Mouse (Mus musculus) gastrocnemius, postnatal 25 days (tissue): ENCODE measurements around the gene Tex22. TPM values are rescaled to one million over a fixed set of nuclear protein-coding genes. Genes with fewer than 3 reads are reported as not detected.

Source experiments
- DNase-seq: peaks from one replicate; pipeline ENCODE4 v3.0.0; 2022
- total RNA-seq, 2 experiments: library from RNA; stranded (reverse); gene quantifications; 1 replicate in 1 of 2; 2 replicates in 1 of 2; pipeline ENCODE4 v1.2.3; 2021

Gene Tex22
- total RNA-seq, 2 experiments from 2014 or later = not detected

DNA sequence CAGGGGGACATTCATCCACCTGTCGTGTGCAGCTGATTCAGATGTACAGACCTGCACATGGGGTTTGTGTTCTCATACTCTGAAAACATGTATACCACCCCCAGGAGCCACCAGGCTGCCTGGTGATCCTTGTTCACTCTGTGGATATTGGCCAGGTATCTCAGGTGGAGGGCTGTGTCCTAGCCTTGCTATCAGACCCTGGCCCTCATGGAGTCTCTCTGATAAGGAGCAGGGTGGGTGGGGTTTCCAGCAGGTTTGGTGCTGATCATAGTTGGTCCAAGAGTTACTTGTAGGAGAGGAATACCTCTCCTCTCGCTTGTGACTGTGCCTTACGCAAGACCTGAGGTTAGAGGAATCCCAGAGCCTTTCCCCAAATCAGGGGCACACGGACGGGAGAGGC lies 14.1 kb upstream of the Tex22 start:
- DNase-seq = no peak

DNA sequence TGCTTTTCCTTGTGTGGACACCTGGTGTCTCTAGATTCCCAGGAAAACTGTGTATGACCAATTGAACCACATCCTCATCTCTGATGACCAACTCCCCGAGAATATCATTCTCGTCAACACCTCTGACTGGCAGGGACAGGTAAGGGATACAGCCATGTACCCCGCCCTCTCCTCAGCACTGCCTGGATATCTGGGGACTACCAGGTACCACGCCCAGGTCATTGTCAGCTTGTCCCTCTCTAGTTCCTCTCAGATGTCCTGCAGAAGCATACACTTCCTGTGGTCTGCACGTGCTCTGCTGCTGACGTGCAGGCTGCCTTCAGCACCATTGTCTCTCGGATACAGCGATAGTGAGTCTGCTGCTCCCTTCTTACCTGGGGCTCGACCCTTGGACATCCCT lies 12.7 kb upstream of the Tex22 start:
- no peak for DNase-seq

DNA sequence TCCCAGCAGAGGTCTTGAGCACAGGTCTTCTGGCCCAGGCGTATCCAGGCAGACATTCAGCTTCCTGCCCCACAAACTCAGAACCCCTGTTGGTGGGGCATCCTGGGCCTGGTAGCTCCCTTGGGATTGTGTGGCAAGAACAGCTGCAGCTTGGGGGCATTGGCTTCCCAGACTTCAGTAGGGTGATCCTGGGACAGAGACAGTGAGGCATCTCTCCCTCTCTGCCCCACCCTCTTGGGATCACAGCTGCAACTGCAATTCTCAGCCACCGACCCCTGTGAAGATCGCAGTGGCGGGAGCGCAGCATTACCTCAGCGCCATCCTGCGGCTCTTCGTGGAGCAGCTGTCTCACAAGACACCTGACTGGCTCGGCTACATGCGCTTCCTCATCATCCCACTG lies 12.1 kb upstream of the Tex22 start:
- no peak for DNase-seq

DNA sequence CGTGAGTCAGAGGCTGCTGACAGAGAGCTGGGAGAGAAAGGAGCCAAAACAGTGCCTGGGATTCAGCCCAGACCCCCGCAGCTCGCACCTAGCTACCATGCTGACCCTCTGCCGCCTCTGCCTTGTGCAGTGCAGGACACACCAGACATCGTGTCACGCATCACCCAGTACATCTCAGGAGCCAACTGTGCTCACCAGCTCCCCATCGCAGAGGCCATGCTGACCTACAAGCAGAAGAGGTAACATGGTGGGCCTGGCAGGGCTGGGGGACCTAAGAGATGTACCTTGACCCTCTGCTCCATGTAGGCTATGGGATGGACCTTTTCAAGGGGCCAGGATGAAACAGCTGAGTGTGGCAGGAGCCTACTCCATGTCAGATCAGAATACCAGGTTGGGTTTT lies 10.6 kb upstream of the Tex22 start:
- no peak for DNase-seq

DNA sequence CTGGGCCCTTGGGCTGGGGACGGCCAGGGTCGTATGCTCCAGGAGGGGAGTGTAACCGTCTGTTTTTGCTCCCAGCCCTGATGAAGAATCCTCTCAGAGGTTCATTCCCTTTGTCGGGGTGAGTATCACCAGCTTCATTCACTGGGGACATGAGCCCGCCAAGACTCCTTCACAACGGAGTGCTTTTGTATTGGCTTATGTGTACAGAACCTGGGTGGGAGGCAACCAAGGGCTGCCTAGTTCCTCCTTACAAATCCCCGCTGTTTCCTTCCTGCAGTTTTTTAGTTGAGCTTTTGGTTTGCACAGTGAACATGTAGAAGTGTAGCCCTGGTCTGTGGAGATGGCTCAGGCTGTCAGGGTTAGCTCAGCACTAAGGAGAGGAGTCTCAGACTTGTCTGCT lies 6.3 kb upstream of the Tex22 start:
- DNase-seq = no peak

DNA sequence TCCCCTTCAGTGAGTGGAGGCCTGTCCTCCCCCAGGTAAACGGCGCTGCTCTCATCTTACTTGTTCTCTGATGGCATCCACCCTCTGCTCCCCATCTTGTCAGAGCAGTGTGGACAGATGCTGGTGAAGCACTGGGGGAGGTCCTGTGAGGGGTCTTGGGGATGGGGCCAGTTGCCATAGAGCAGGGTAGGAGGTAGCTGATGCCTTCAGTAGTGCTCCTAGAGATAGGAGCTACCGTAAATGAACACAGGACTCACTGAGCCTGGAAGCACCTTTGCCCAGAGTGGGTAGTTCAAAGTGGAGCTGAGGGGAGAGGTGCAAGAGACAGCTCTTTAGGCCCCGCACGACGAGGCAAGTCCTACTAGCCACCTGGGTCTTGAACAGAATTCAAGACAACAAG lies 4.9 kb upstream of the Tex22 start:
- no peak for DNase-seq

DNA sequence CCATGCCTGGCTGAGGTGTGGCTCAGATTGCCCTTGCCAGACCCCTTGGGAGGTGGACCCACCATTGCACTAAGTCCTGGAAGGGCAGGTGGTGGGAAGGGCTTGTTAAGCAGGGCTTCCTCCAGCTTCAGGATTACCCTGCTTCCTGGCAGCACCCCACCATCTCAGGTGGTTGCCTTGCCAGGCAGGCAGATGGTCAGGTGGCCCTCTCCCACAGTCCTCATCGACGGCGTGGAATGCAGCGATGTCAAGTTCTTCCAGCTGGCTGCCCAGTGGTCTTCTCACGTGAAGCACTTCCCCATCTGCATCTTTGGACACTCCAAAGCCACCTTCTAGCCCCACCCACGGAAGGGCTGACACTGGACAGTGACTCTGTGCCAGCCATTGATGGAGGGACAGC lies 3.0 kb upstream of the Tex22 start:
- no peak for DNase-seq

DNA sequence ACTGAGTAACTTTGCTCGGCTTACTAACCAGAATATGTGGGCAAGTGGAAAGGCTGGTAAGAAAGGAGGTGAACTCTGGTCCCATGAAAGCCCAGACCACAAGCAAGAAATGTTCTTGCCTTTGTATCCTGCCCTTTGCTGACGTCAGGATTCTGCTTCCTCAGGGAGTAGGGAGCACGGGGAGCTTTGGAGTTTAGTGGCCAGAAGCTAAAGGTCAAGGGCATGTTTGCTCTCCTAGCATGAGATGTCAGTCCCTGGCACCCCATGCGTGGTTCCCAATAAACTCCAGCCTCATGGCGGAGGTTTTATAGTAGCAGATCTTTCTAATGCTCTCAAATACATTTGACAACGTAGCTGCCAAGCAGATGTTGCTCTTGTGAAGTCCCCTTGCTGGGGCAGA lies 2.5 kb upstream of the Tex22 start:
- no peak for DNase-seq

DNA sequence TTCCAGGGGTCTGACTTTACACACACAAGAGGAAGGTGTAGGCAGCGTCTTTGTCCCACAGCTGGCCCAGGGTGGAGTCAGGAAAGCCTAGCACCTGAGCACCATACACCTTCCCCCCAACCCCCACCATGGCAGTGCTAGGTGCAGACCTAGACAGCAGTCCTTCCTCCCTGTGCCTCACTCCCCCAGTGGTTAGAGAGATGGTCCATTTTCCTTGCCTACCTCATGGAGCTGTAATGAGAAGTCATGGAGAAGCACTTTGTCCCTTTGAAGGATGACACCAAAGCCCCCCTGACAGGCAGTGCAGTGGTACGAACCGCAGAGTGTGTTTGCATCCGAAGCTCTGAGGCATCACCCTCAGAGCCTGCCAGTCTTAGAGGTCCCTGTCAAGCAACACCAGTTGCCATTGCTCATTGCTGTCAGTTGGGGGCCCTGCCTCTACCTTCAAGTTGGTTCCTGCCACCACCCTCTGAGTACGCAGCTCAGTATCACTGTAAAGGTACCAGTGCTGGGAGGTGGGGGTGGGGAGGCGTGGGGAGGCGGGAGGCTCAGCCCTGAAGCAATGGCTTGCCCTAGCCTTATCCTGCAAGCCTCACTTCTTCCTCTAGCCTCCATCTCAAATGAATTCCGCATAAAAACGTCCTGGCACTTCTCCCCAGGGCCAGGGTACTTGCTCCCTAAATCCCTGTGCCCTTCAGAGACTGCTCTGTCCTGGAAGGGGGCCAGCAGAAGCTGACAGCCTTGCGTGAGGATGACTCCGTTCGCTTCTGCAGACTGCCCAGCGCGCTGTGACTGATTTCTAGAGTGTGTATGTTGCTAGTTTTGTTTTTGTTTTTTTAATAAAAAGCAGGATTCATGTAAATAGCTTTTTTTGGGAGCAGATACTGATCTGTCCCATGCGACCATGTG lies 628 bp upstream of the Tex22 start:
- DNase-seq = no peak

DNA sequence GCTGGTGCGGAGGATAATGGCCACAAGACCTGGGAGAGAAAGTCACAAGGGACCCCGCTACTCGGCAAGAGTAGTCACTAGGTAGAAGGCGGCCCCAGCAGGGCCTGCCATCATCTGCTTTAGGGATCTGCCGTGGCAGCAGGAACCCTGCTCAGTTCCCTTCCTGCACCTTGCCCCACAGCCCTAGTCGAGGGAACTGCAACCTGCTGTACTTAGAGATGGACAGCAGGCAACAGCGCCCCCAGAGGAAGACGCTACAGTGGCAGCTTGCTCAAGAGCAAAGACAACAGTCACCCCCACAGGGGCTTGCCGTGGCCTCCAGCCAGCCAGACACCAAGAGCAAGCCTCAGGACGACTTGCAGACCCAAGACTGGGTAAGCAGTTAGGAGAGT lies 757 bp downstream of the Tex22 start:
- DNase-seq = peak; percentile 79

DNA sequence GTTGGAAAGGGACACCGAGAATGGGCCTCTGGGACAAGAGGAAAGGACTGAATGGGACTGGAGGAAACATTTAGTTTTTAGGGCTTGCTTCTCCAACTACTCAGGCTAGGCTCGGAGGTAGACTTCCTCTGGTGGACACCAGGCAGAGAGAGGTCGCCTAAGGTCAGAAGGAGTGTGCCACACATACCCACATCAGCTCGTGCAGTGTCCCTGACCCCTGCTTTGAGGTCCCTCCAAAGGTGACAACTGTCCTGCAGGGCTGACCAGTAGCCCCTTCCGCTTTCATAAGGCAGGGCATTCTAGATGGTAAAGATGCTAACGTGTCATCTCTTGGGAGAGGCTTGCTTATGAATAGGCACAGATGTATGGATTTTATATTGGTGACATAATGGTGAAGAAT lies 1.2 kb downstream of the Tex22 start:
- no peak for DNase-seq

DNA sequence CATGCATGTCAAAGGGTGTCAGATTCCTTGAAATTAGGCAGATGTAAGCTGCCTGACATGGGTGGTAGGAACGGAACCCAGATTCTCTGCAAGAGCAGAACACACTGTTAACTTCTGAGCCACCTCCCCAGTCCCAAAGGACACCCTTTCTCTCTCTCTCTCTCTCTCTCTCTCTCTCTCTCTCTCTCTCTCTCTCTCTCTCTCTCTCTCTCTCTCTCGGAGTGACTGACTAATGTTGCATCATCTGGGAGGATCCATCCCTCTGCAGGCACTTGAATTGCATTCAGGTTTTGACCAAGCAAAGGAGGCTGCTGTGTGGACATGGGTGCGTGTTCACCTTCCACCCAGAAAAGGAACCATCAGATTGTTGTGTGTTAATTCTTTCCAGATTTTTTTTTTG lies 13.0 kb downstream of the Tex22 start:
- no peak for DNase-seq

DNA sequence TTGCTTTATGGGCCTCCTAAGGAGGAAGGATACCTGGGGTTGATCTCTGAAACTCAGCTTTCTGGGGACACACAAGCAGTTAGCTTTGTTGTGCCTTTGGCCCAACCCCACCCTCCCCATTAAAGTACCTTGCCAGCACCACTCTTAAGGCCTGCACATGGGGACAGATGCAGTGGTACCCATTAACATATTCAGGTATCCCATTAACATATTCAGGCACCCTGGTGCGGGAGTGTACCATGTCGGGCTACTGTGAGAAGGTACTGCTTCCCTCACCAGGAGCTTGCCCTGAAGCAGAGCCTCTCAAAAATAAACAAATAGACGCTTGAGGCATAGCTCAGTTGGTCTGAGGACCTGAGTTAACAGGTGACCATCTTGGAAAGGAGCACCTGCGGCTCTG lies 13.7 kb downstream of the Tex22 start:
- no peak for DNase-seq

DNA sequence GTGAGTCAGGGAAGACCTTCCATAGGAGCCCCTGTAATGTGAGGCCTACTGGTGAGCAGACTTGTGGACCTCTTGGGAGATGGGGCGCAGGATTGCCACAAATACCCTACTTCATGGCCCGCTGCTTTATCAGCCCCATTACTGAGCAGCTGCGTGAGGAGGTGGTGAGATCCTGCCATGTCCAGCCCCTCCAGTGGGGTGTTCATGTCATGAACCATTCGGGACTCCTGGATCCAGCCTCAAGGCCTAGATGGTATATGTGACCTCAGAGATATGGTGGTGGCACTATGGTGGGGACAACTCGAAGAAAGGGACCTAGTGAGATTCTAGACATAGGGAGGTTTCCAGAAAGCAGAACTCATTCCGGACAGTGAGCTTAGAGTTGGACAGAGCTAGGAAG lies 14.8 kb downstream of the Tex22 start:
- DNase-seq = no peak

DNA sequence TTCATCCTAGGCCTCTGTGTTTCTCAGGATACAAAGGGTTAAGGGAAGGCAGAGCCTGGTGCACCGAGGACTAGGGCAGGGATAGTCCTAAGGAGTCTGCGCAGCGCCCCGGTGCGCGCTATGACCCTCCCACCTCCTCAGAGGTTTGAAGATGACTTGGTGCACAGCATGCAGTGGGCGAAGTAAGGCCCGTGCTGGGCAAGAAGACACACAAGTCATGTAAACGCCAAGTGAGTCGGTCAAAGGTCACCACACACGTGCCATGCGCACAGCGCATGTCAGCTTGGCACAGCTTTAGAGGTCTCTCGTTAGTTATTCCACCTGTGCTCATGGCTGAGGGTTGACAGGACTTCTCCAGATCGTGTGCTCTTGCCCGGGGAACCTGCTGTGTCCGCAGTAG lies 15.8 kb downstream of the Tex22 start:
- no peak for DNase-seq

DNA sequence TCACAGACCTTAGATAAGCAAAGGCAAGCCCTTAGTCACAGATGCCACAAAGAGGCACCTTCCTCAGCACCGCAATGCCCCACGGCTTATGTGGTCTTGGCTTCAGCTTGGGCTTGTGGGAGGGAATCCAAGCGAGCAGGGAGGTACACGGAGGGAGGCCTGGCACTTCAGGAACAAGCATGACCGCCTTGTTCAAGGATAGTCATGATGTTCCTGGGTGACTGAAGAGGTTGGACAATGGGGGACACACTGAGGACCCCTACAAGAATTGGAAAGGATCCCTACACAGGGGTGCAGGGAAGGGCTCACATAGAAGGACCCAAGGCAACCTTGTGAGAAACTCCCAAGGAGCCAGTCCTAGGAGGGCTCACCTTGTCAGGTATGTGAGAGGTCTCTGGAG lies 22.7 kb downstream of the Tex22 start:
- DNase-seq = no peak

DNA sequence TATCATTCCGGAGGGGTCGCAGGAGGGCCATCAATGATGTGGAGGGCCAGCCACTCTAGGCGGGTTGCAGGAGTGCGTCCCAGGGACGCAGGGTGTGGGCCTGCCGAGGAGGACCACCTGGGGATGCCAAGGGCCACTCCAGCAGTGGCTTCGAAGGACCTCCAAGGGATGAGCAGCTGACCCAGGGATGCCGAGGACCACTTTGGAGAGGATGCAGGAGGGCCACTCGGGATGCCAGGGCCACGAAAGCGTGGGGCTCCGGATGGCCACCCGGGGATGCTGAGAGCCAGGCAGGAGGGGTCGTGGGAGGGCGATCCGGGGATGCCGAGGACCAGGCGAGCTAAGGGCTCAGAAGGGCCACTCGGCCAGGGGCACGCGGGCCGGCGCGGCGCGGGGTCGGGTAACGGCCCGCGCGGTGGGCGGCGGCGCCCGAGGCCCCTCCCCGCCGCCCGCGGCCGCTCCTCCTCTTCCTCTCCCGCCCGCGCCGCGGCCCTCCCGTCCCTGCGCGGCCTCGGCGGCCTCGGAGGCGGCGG lies 23.5 kb downstream of the Tex22 start, which contains the start of gene Mta1:
Gene Mta1, plus strand, starts transcription at position 530 of the 533 bp plus-strand sequence.
- peak; percentile 46 for DNase-seq

DNA sequence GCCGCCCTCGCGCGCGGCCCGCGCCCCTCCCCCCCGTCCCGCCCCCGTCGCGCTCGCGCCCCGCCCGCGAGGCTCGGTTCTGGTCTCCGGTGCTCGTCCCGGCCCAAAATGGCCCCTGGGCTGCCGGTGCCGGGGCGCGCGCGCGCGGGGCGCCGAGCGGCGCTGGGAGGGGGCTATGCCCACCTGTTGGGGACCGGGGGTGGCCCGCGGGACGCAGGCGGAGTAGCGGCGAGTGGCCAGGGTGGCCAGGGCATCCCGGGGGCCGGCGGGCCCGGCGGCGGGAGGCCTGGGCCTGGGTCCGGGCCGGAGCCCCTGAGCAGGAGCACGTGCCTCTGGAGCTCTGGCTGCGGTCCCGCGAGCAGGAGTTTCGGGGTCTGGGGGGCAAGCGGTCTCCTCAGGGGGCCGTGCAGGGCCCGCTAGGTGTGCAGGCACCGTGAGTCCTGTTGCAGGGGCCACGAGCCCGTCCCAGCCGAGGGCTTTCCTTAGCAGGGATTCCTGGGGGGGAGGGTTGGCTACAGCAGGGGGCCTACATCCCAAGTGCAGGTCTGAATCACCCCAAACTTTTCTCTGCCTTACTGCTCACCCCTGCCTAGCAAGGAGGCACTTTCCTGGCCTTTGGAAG lies 24.3 kb downstream of the Tex22 start:
- no peak for DNase-seq

DNA sequence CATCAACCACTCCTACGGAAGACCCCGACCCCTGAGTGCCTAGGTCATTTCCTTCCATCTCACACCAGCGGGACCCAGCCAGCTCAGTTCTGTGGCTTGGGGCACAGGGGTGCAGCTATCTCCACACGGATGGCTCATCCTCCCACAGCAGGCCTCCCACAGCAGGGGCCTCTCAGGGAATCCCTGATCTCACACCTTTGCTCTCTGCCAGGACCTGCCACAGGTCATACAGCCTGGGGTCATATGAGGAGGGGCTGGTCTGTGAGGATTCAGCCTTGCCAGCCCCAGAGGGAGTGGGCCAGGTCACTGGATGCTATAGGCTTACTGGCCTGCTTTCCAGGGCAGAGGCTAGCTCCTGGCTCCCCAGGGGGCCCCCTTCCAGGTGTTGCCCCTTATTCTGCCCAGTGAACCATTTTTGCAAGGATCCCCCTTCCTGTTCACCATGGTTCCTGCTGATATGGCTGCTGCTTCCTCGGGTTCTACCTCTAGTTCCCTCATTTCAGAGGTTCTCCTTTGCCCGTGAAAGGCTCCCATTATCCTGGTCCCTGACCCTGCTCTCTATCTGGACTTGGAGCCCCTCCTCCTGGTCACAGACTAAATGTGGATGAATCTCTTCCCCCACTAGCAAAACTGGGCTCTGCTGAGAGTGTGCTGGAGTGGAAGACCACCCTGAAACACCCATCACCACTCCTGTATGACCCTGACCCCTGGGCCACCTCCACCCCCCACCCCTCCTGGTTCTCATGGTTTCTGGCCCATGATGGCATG lies 25.4 kb downstream of the Tex22 start:
- DNase-seq = no peak

DNA sequence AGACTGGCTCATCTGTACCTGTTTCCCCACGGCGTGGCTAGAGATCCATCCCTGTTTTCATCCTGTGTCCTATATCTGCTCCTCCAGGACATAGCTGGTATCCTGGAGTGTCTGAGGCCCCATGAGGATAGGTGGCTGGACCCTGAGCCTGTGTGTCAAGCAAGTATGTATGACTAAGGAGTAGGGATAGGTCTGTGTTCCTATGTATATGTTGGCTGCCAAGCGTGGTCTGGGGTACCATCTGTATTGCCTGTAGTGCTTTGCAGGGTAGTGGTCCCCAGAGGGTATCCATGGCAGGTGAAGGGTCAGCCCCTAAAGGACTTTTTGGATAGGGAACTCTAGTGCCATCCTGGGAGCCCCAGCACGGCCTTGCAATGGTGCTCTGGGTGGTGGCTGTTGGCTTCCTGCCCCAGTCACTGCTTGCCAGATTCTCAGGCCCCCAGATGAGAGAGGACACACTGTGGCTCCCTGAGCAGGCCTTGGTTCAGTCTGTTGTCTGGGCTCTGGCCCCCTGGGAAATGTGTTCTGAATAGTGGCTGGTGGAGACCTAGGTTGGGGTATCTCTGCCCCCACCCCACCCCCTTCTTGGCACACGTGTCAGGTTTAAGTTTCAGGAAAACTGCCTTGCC lies 26.3 kb downstream of the Tex22 start:
- peak; percentile 45 for DNase-seq

DNA sequence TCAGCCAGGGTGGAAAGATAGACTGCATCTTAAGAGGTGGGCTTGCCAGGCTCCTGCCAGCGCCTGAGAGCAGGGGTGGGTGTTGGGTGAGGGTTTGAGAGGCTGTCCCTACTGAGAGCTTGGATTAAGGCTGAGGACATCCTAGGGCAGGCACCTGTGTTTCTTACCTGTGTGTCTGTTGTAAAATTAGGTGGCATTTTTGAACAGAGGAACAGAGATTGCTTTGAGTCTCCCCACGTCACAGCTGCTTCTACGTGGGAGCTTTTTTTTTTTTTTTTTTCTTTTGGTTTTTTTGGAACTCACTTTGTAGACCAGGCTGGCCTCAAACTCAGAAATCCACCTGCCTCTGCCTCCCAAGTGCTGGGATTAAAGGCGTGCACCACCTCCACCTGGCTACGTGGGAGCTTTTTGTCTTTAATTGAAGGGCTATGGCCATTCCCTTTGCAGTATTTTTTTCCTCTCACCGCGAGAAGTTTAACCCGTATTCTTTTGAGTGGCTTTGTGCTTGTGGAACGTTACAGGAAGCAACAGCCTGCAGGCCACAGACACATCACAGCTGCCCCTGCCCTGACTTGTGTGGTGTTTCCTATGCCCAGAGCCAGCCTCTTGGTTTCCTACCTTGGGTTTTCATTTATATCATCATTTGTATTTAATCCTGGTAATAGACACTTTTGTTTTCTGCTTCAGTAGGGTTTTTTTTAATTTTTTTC lies 27.1 kb downstream of the Tex22 start:
- no peak for DNase-seq

DNA sequence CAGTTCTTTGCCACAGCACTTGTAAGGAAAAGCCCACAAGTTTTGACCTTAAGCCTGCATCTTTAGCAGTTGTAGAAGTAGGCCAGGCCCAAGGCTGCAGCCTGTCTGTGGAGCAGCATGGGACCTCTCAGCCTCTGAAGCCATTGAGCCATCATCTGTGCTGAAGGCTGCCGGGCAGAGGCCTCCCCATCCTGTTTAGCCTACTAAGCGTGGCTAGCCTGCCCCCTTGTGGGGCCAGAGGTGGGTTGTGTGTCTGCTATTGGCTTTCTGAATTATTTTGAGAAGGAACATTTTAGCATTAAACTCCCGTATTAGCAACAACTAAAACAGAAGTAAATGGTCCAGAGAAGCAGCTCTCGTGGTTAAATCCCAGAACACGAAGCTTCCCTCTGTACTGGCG lies 28.2 kb downstream of the Tex22 start:
- peak; percentile 50 for DNase-seq
